Mouse (Mus musculus) activated CD4-positive, CD25-positive, alpha-beta regulatory T cell, adult 4 months (primary cell): Measurements from ENCODE around the gene Pla2g15. TPM values are rescaled to one million over a fixed set of nuclear protein-coding genes. Genes with fewer than 3 reads are reported as not detected.

Source experiments
- ATAC-seq: one replicate; pipeline ENCODE4 v1.8.0; 2017
- polyA plus RNA-seq, 2 experiments: library from polyadenylated mRNA; unstranded; fragments of 100-300 nt; shearing (Covaris generic); gene quantifications; one replicate each; pipeline ENCODE4 v1.2.1; 2017

Gene Pla2g15
- polyA plus RNA-seq, 2 experiments from 2014 or later, result 1.9 to 4.0 TPM

DNA sequence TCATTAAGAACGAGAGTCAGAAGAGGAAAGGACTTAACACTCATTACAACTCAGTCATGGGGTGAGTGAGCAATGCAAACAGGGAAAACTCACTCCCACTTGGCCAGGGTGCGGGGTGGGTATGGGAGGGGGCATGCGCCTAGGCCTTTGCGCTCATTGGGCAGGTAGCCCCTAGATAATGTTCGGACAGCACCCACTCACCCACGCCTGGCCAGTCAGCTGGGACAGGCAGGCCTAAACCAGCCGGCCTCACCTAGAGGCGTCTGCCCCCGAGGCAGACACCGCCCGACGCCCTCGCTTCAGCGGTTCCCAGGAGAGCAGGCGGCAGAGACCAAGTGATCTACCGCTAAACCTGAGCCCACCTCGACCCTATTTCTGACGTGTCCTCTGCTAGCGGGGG lies 14.5 kb upstream of the Pla2g15 start:
- ATAC-seq, result no peak

GRCm38 (mm10) chr8:106136156-106137130 lies 13.8 kb upstream of the Pla2g15 start, which contains the start of gene Esrp2:
Gene Esrp2, minus strand, starts transcription at chr8:106136974.
- peak; percentile 45 for ATAC-seq

- no peak for ATAC-seq
Observed at GRCm38 (mm10) chr8:106137218-106137905, 12.8 kb upstream of the Pla2g15 start.

DNA sequence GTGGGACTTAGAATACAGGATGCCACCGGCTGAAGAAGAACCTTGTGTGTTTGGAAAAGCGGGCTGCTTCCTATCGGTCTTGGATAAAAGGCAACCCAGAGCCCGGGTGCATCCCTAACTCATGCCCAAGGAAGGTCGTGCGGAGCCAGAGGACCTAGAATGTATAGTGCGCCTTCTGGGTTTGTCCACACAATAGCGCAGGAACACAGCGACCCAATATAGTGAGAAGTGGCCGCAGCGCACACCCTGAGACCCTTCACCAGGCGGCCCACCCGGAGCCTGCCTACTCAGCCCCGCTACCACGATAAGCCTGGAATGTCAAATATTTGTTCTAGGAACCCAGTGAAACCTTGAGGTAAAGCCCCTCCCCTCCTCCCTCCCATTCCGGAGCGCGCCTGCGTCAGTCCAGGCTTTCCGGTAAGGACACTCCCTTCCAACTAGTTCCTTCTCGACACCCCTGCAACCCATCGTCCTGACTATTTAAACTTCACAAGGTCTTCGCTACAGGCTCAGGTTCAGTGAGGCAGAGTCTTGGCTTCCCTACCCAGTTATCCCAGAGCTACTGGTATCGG lies 12.2 kb upstream of the Pla2g15 start:
- ATAC-seq, result no peak

DNA sequence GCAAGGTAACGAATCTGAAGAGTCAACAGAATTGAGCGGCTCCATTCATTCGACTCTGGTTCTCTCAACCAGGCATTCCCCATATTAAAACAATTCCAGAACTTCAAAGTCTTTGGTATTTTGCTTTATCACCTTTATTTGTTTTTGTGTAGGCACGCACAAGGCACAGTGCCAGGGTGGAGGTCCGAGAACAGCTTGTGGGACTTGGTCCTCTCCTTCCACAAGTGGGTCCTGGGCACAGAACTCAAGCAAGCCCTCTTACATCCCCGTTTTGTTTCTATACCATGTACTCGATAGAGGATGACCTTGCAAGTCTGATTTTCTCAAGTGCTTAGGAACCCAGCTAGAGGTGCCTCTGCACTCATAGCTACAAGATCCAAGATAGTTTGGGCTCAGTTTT lies 11.6 kb upstream of the Pla2g15 start:
- ATAC-seq, result no peak

- no peak for ATAC-seq
Observed at GRCm38 (mm10) chr8:106140191-106140590, 10.0 kb upstream of the Pla2g15 start.

DNA sequence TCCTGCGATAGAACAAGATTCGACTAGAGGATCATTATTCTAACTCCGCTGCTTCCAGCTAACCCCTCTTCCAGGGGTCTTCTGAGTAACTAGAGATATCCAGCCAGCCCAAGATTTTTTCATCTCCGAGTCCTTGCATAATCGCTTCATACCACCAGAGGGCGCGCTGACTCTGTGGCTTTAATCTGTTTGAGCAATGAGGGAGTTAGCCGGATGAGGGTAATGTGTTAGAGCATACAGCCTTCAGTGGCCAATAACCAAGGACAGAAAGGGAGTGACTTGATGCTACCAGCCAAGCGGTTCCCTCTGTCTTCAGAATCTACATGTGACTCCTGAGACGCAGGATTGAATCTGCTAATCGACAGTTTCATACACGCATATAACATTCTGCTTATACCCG lies 9.4 kb upstream of the Pla2g15 start:
- peak; percentile 81 for ATAC-seq

- no peak for ATAC-seq
Observed at GRCm38 (mm10) chr8:106145331-106145730, 4.9 kb upstream of the Pla2g15 start.

- ATAC-seq, result no peak
Observed at GRCm38 (mm10) chr8:106146014-106146413, 4.2 kb upstream of the Pla2g15 start.

GRCm38 (mm10) chr8:106147868-106148565 lies 2.2 kb upstream of the Pla2g15 start:
- no peak for ATAC-seq

DNA sequence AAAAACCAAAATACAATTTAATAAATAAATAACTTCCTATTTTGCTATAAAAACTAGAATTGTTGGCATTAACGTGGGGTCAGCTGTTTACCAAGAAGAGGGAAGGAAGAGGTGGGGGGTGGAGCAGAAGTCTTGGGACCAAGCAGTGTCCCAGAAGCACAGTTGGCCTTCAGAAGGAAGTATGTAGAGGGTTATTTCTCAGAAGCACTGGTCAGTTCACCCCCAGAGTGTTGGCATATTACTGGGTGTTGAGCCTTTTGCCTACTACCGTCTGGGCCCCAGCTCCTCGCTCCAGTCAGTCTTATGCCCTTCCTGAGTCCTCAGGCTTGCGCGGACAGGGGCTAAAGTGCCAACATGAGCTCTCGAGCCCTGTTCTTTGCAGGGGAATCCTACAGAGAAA lies 1.2 kb upstream of the Pla2g15 start:
- no peak for ATAC-seq

- ATAC-seq, result no peak
Observed at GRCm38 (mm10) chr8:106150653-106151000, 428 bp downstream of the Pla2g15 start.

- no peak for ATAC-seq
Observed at GRCm38 (mm10) chr8:106151041-106151440, 842 bp downstream of the Pla2g15 start.

GRCm38 (mm10) chr8:106152876-106153275 lies 2.7 kb downstream of the Pla2g15 start:
- ATAC-seq, result no peak

- ATAC-seq, result no peak
Observed at GRCm38 (mm10) chr8:106157419-106157818, 7.2 kb downstream of the Pla2g15 start.

DNA sequence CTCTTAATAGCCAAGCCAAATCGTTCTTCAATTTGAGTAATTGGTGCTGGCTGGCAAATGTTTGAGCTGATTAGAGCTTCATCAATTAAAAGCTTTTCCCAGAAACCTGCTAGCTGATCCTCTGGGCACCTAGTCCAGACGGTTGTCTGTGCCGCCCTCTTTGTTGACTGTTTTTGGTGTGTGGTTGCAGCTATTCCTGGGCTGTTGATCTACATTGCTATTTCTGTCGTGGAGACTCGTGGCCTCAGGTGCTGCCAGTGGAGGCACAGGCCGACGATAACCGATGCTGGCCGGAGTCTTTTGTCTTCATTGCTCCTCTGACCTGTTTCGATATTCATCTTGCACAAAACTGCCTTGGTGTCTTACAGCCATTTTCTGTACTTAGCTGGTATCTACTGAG lies 8.2 kb downstream of the Pla2g15 start:
- no peak for ATAC-seq

GRCm38 (mm10) chr8:106159876-106160275 lies 9.7 kb downstream of the Pla2g15 start:
- no peak for ATAC-seq

- no peak for ATAC-seq
Observed at GRCm38 (mm10) chr8:106163251-106163650, 13.1 kb downstream of the Pla2g15 start.

DNA sequence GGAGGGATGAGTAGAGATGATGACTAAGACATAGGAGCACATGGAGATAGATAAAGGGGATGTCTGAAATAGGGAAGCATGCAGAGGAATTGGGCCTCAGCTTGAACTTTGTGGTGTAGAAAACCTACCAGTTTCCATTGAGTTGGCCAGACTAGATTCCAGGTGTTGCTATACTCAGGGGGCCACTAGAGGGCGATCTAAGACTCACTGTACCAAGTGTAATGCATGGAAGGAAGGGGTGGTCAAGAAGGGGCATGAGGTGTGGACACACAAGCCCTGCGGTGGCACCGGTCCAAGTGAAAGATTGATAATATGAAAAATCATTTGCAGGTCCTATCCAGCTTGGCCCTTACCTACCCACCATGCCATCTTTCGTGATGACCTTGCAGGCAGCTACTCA lies 15.3 kb downstream of the Pla2g15 start:
- no peak for ATAC-seq

DNA sequence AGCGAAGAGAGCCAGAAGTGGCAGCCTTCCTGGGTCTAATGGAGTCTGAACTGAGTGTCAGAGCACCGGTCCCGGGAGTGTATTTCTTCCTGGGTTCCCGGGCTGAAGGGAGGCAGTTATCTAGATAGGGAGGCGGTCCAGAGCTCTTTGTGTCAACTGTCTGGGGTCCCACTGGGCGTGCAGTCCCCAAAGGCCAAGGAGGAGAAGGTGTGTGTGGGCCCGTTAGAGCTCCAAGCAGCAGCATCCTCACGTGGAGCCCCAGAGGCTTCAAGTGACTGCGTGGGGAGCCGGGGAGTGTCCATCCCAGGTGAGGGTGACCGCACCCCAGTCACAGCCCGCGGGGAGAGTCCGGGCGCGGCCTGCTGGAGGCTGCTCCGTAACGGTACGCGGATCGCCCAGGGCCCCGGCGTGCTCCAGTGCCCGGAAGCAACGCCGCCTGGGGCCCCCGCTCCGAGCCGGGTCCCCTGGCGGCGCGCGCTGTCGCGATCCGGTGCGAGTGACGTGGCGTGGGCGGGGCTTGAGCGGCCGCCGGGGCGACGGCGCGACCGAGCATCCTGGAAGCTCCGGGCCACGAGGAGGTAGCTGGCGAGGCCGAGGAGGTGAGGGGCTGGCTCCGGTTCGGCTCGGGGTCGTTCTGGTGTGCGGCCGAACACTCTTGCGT lies 18.3 kb downstream of the Pla2g15 start, which contains the start of gene Slc7a6:
Gene Slc7a6, plus strand, starts transcription at position 502 of the 661 bp plus-strand sequence.
- ATAC-seq, result peak; percentile 87

DNA sequence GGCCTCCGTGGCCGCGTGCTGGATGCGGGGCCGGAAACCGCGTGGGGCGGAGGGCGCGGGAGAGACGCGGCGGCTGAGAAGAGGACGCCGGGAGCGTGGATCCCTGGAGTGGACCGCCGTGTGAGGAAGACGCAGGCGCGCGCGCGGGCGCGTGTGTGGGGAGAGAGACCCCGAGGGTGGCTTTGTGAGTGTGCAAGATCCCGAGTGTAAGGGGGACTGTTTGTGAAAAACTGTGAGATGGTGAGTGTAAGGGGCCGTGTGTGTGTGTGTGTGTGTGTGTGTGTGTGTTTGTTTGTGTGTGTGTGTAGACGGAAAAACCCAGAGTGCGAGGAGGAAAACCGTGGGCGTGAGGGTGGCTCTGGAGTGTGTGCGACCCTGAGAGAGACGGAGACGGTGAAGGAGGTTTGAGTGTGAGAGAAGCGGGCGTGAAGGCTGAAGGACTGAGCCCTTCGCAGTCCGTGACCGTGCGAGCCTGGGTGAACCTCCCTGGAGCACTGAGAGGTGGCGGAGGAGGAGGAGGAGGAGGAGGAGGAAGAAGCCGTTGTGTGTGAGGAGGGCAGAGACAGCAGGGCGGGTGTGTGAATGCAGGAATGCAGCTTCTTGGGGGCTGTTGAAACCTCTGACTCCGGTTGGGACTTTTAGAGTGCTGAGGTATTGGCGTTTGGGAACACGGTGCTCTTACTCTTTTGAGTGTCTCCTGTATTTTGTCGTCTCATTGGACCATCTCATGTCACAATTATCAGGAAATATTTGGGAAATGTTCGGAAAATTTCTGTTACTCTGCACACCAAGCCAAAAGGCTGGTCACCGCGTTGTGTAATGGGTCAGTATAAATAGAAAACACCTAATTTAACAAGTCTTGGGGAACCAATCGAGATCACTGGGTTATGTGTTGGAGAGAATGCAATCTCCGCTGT lies 19.1 kb downstream of the Pla2g15 start:
- ATAC-seq, result peak; percentile 24
